Mouse (Mus musculus): ENCODE results near the gene Pmfbp1.
"Not testable (repeated sequence)": the region's sequence is repeated elsewhere in the genome, so short reads cannot be mapped to it uniquely, and the experiment has no call there.

Pmfbp1 gene

DNA sequence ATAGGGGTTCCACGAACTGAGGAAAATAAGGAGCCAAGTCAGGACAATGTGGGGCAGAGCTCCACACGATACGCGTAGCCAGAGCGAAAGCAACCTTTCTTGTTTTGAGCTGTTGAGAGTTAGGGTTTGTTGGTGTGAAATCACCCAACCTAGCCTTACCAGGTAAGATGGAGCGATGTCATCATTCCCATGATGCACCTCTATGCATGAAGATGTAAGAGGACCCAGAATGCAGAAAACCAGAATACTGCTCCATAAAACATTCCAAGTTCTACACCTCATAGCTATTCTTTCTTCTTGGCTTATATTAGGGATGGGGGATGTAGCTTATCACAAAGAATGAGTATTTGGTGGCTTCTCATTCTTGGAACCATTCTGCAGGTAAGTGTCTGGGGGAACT is at the start of gene Pmfbp1:
TSS of gene Pmfbp1 (plus strand) at position 301 of the 400 bp plus-strand sequence.
- DNase-seq (ENCODE audit: low spot score in 2 of 2): no peak

DNA sequence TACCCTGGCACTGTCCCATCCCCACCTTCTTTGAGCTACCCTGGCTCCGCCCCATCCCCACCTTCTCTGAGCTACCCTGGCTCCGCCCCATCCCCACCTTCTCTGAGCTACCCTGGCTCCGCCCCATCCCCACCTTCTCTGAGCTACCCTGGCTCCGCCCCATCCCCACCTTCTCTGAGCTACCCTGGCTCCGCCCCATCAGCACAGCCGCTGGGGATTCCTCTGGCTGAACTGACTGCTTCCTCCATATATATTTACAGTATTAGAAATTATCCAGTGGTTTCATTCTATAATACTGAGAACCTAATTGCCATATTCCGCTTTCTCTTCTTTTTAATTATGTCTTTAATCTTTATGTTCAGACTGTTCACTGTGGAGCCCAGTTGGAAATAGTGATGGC is 46.9 kb upstream of the Pmfbp1 start:
- not testable (repeated sequence) for DNase-seq (ENCODE audit: low spot score in 2 of 2)

DNA sequence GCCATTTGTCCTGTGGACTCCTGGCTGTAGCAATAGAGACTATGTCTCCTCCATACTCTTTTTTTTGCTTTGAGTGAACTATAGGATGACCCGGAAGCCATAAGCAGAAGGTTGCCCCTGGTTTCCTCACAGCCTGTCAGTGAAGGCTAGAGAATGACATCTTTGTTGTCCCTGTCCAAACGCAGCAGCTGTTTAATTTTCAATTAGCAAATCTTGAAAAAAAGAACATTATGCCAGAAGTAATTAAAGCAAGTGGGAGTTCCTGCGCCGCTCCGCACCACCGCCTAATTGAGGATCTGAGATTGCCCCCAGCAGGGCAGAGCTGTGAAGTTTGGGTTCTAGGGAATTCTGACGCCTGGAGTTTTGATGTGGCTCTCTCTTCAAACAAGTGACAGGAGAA is 42.8 kb upstream of the Pmfbp1 start:
- no peak for DNase-seq (ENCODE audit: low spot score in 2 of 2)

DNA sequence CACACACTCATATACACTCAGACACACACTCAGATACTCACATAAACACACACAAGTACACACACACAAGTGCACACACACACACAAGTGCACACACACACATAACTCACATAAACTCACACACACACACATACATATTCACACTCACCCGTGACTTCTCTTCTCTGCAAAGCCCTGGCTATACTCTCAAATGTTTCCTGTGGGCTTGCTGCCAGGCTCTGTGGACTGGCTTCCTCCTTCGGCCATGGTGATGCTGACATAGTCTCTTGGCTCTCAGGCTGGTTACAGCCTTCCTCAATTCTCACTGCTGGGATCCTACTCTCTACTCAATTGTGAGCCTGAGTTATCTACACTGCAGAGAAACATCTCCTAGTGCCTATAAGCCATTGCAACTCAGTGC is 38.7 kb upstream of the Pmfbp1 start:
- no peak for DNase-seq (ENCODE audit: low spot score in 2 of 2)

DNA sequence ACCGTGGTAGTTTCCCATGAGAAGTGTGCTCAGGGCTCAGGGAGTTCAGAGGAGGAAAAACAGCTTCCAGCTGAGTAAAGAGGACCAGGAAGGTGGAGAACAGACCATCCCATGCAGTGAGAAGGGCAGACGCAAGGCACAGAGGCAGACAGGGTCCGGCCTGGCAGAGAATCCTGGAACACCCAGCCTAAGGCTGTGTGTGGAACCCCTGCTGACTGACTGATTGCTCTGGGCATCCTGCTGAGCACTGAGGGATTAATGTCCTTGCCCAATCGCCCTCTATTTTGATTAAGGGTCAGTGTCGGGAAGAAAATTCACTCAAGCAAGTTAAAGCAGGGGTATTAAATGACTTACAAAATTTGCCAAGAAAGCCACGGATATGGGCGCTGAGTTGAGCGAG is 36.4 kb upstream of the Pmfbp1 start:
- DNase-seq (ENCODE audit: low spot score in 2 of 2): no peak

DNA sequence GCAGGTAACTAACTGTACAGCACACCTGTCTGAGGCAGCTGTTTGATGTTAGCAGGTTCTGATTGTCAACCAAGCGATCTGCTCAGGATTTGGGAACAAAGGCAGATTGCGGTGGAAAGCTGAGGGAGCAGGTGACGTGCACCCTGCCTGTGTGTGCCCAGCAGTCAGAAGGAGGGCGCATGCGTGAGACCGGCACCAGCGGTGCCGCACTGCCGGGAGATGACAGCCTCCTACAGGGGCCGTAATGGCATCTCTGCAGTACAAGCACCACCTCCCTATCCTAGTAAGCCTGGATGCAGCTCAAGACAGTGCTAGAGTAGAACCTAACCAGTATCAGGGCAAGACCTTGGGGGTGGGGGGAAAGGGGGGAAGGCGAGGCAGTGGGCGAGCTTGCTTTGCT is 35.2 kb upstream of the Pmfbp1 start:
- no peak for DNase-seq (ENCODE audit: low spot score in 2 of 2)

DNA sequence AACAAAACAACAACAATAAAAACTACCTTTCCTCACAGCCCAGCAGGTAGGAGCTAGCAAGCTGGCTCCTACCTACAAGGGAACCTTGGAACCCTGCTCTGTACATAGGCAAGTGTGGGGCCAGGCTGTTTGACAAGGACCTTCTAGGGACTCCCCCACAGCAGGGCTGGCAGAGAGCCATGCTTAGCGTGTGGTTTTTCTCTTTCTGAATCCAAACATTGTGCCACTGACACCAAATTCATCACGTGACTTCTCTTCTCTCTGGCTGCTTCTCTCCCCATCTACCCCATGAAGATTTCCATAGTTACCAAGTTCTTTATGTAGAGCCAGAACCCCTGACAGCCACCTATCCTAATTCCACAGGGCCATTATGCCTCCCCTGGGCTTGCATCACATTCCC is 30.8 kb upstream of the Pmfbp1 start:
- no peak for DNase-seq (ENCODE audit: low spot score in 2 of 2)

DNA sequence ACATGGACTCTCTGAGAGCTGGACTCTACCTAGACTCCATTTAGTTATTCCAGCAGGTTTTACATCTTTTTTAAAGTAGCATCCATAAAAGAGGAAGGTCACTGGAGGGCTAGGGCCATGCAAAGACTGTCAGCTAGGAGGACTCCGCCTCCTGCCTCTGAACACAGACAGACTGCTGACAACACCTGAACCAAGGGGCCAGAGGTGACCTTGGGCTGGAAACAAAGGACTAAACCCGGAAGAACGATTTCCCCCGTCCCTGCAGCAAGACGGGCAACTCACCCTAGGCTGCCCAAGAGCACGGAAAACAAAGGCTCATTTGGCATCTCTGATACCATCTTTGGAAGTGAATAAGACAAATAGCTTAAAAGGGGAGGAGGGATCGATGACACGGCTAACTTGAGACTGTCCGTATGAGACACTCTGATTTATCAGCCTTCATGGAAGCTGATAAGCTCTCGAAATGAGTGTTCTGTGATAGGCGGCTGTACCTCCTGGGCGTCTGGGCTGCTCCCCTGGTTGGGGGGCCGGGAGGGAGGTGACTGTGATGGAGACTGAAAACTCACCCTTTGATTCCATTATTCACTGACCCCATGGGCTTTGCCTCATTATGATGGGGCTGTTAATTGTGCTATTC is 30.0 kb upstream of the Pmfbp1 start:
- no peak for DNase-seq (ENCODE audit: low spot score in 2 of 2)

DNA sequence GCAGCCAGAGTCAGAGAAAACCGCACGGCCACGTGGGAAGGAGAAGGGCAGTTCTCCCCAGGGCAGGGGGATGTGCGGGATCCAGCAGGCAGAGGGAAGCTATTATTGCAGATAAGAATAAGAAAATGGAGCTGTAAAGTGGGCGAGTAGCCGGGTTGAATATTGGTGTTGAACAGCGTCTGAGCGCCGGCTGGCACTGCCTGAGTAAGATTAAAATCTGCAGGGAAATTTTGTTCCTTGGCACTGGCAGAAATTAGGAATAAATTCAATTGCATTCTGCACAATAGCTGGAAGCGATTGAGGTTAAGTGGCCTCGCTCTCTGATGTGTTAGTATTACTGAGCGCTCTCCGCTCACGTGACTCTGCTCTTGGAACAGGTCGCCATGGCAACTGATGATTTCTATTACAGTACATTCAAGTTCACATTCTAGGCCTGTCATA is 29.4 kb upstream of the Pmfbp1 start:
- peak; percentile 38 to 50 for DNase-seq (ENCODE audit: low spot score in 2 of 2)

DNA sequence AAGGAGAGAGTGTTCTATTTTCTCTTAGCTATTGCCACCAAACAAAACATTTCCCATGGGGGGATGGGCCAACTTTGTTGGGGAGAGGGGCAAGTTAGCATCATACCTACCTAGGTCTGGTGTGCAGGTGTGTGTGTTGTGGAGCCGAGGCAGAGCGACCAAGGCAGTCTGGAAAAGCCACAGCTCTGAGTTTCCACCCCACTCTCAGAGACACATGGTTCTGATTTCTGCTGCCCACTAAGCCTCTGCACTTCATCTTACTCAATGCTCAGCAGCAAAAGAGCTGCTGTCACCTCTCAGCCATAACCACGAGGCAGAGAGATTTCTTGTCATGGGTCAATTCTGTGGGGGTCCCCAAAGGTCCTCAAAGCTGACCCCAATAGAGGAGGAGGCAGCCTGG is 28.8 kb upstream of the Pmfbp1 start:
- DNase-seq (ENCODE audit: low spot score in 2 of 2): no peak

DNA sequence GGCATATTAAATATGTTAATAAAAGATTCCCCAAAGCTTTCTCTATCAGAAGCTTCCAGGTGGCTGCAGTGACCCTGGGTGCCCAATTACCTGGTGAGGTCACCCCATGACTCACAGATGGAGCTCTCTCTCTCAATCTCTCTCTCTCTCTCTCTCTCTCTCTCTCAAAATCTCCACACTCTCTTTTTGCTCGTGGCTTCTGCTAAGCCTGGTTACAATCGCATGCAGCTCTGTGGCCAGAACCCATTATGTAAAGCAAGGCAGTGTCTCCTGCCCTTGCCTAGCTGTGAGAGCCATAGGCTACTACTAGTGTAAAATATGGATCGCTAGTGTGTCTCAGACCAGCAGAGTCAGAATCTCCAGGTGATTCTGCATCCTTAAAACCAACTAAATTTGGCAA is 28.1 kb upstream of the Pmfbp1 start:
- no peak for DNase-seq (ENCODE audit: low spot score in 2 of 2)

DNA sequence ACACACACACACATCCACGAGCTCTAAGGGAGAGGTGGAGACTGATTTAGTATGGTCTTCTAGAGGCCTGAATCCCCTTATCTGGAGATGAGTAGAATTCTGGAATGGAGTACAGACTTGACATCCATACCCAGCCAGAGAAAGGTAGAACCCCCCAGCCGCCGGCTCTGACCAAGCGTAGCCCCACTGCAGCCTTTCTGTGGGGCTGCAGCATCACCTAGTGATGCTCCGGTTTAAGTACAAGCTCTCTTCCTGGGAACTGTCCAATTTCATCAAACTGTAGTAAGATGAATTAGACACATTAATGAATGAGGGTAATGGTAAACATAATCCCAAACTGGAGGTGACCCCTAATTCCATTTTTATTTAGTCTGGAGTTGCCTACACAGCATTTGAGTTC is 26.3 kb upstream of the Pmfbp1 start:
- DNase-seq (ENCODE audit: low spot score in 2 of 2): no peak

DNA sequence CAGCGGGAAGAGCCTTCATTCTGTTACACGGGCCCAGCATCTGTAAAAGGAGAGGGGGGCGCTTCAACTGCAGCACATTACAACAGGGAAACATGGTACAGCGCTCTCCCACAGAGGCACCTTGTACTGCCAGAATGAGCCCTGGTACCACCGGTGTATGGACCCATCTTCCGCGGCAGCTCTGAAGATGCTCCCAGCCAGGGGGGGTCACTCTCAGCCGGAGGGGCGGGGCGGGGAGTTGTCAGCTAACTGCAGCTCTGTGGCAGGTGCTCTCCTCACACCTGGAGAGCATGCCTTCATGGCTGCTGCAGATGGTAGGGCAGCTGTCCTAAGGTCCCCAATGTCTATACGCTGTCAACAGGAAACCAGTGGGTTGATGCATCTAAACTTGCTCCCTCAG is 25.7 kb upstream of the Pmfbp1 start:
- no peak for DNase-seq (ENCODE audit: low spot score in 2 of 2)

DNA sequence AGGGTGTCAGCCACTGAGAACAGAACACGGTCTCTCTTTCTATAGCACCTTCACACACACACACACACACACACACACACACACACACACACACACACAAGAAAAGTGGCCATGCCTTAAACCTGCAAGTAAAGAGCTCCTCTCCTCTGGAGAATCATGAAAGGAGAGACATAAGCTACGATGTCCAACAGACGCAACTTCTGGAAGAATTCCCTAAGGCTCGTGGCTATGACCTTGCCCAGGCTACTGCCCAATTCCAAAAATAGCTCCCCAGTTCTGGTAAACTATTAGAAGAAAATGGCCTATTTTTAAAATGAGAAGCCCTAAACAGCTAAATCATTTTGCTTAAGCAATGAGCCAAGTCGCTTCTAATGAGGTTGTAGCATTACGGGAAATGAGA is 22.0 kb upstream of the Pmfbp1 start:
- DNase-seq (ENCODE audit: low spot score in 2 of 2): no peak

DNA sequence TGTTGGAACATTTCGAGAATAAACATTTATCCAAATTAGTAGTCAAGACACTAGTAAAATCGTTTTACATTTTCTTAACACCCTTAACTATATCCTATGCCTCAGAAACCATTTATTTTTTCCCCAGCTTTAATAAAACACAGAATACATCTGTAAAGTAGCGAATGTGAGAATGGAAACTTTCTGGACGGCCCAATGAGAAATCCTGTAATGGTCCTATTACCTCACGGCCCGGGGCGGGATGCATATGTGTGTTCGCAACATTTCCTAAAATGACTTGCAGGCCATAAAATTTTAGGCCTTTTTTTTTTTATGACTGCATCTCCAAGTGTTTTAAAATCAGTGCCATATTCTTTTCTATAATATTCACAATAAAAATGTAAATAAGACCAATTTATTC is 21.4 kb upstream of the Pmfbp1 start:
- no peak for DNase-seq (ENCODE audit: low spot score in 2 of 2)

DNA sequence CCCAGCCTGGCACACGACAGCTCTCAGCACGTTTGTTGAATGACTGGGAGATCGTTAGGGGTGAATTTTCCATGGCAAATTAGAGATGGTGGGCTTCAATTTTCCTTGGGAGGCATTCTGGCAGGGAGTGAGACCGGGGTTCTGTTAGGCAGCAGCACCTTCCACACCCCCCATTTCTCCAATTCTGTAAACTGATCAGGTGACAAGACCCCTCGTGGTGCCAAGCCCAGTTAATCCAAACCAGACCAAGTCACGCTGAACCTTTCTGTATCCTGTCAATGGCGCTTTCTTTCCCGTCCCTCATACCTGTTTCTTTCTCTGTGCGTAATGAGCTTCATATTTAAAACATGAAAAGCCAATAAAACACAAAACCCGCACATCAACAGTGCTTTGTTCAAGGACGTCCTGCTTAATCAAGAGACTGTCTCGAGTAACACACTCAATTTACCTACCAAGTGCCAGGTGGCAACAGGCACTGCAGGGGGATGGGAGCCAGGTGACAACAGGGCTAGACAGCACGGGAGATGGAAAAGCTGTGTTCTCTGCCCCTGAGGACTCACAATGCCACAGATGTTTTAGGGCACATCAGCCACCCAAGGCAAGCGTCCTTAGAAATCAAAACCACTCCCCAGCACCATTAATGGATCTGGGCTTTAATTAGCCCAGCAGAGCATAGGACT is 19.2 kb upstream of the Pmfbp1 start:
- DNase-seq (ENCODE audit: low spot score in 2 of 2): no peak

DNA sequence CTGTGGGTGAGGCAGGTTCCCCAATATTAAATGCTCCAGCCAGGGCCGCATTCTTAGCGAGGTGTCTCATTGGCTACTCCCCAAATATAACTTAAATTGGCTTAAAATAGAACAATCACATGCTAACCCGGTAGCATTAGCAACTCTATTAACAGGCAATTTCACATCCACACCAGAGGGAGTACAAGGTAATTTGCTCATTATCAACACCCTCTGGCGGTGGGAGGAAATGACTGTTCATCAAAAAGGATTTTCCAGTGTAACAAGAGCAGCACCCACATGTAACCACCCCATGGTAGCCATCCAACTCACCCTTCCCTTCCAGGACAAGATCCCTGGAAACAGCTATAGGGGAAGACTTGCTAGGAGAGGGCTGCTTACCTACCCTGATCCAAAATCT is 18.4 kb upstream of the Pmfbp1 start:
- no peak for DNase-seq (ENCODE audit: low spot score in 2 of 2)

DNA sequence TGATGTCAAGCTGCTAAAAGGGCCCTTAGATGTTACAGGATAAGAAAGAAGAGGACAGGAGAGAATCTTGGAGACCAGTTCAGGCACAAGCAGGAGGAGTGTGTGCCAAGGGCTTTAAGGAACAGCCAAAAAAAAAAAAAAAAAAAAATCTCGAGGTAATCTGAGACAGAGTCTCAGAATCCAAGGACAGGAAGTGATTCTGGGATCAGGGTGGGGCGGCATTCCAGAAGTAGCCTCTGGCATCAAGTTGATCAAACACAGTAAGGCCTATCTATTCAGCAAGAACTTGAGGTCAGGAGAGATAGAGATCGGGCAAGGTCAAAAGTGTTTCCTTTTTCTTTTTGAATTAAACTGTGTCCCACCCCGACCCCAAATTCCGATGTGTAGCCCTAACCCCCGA is 15.2 kb upstream of the Pmfbp1 start:
- DNase-seq (ENCODE audit: low spot score in 2 of 2): no peak

DNA sequence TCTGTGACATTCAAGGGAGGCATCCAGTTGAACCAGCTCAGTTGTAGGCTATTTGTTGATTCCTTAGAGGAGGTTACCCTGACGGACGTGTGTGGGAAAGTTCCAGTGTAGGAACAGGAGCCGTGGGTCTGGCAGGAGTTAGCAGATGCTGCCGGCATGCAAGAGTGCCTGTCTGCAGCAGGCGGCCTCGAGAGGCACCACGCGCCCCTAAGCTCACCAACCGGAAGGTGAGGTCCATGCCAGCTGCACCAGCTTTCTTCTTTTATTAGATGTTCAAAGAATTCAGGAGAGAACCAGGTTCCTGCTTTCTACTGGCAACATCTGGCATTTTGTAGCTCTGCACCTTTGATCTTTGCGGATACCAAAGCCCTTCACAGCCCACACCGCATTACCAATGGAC is 9.1 kb upstream of the Pmfbp1 start:
- DNase-seq (ENCODE audit: low spot score in 2 of 2): no peak

DNA sequence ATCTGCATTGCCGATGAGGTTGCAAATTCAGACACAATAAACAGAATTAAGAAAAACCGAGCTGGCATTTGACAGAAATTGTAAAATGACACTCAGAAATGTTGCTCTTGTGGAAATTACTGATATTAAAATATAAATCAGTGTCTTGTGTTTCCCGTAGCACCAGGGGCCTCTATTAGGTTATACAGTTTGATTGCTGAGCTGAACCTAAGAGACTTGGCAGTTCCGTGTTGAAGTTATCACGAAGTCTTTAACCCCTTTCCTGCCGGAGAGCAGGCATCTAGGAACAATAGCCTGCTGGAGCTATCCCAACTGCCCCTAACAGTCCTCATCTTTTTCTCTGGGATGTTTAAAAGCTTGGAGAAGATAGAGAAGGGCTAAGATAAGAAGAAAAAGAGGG is 8.3 kb upstream of the Pmfbp1 start:
- no peak for DNase-seq (ENCODE audit: low spot score in 2 of 2)

DNA sequence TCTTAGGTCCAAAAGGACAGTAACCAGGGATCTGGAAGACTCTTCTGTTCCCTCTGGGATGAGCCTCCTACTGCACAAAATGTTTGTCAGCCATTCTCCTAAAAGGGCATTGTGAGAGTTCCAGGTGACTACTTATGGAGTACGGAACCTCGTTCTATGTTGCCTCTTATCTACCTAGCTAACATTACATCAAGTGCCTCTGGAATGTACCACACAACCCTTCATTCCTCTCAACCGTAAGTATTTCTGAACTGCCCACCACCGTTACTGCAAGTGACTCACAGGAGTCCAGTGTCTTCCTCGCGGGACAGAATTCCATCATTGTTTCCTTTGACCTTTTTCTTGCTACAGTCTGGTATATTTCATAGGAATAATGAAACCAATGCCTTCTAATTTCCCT is 1.0 kb upstream of the Pmfbp1 start:
- no peak for DNase-seq (ENCODE audit: low spot score in 2 of 2)

DNA sequence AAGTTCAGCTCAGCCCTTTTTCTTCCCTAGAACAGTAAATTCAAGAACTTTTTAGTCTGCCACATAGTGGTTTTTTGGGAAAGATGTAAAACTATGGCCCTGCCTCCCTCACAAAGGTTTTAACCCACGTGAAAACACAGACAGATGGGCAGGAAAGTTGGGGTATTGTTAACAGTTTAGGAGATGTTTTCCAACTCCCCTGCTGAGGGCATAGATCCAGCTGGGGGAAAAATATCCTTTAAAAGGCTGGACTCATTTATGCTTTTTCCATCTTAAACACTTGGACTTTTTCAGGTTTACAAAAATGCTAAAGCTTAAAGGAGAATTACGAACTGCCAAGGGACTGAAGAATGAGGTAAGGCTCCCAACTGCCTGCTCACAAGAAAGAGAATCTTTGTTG is 774 bp downstream of the Pmfbp1 start:
- DNase-seq (ENCODE audit: low spot score in 2 of 2): no peak

DNA sequence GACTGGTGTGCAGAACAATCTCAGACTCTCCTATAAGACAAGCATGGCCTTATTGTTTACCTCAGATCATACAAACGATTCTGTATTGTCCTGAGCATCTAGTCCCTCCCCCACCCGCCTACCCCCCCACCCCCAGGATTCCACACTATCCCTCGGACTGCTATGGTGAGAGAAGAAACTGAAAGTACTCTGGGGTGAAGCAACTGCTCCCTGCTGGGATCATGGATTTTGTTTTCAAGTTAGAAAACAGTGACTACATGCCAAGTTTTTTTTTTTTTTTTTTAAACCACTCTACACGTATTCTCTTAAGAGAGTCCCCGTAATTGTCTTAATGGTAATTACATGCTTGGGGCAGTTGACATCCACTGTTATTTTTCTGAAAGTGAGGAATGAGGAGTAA is 3.6 kb downstream of the Pmfbp1 start:
- DNase-seq (ENCODE audit: low spot score in 2 of 2): no peak
